Mouse (Mus musculus) gastrocnemius, adult 18-20 months (tissue): ENCODE results near the gene Rgs16. TPM values are rescaled to one million over a fixed set of nuclear protein-coding genes. Genes with fewer than 3 reads are reported as not detected.

Experiments
- DNase-seq: peaks from one replicate; pipeline ENCODE4 v3.0.0; 2021; ENCODE audit warnings: low spot score
- long read RNA-seq, 2 experiments: library from polyadenylated mRNA; stranded (forward); transcript quantifications; one replicate each; pipeline ENCODE4 v2.0.0; 2021
- total RNA-seq, 2 experiments: library from RNA; stranded (reverse); gene quantifications; 2 replicates each; pipeline ENCODE4 v1.2.3; 2021

Rgs16 gene
- total RNA-seq: under 1 TPM; 0.81 to 0.87 TPM
- long read RNA-seq, experiment 1: 0 reads
- long read RNA-seq, experiment 2: 0 reads

GRCm38 (mm10) chr1:153740145-153740544, at the start of gene Rgs16:
Rgs16 (plus strand) TSS chr1:153740349.
- DNase-seq: peak; percentile 80

- DNase-seq: no peak
Observed at GRCm38 (mm10) chr1:153692526-153692925, 47.6 kb upstream of the Rgs16 start.

GRCm38 (mm10) chr1:153694372-153695120, 45.6 kb upstream of the Rgs16 start:
- DNase-seq: no peak

- DNase-seq: no peak
Observed at GRCm38 (mm10) chr1:153695398-153695797, 44.8 kb upstream of the Rgs16 start.

GRCm38 (mm10) chr1:153696093-153696492, 44.1 kb upstream of the Rgs16 start:
- DNase-seq: no peak

GRCm38 (mm10) chr1:153696541-153696940, 43.6 kb upstream of the Rgs16 start:
- no peak for DNase-seq

GRCm38 (mm10) chr1:153697581-153698251, 42.4 kb upstream of the Rgs16 start:
- no peak for DNase-seq

- DNase-seq: no peak
Observed at GRCm38 (mm10) chr1:153698311-153699084, 41.7 kb upstream of the Rgs16 start.

- no peak for DNase-seq
Observed at GRCm38 (mm10) chr1:153700448-153701063, 39.6 kb upstream of the Rgs16 start.

GRCm38 (mm10) chr1:153701461-153701860, 38.7 kb upstream of the Rgs16 start:
- no peak for DNase-seq

- no peak for DNase-seq
Observed at GRCm38 (mm10) chr1:153702166-153702852, 37.8 kb upstream of the Rgs16 start.

GRCm38 (mm10) chr1:153702853-153703410, 37.2 kb upstream of the Rgs16 start:
- no peak for DNase-seq

- no peak for DNase-seq
Observed at GRCm38 (mm10) chr1:153703445-153703991, 36.6 kb upstream of the Rgs16 start.

GRCm38 (mm10) chr1:153704174-153704573, 36.0 kb upstream of the Rgs16 start:
- no peak for DNase-seq

GRCm38 (mm10) chr1:153704996-153705395, 35.2 kb upstream of the Rgs16 start:
- DNase-seq: no peak

GRCm38 (mm10) chr1:153708626-153709025, 31.5 kb upstream of the Rgs16 start:
- no peak for DNase-seq

GRCm38 (mm10) chr1:153709451-153709850, 30.7 kb upstream of the Rgs16 start:
- DNase-seq: no peak

GRCm38 (mm10) chr1:153711544-153712262, 28.4 kb upstream of the Rgs16 start:
- DNase-seq: no peak

- no peak for DNase-seq
Observed at GRCm38 (mm10) chr1:153712633-153713032, 27.5 kb upstream of the Rgs16 start.

GRCm38 (mm10) chr1:153717990-153718389, 22.2 kb upstream of the Rgs16 start:
- DNase-seq: no peak
